Mouse (Mus musculus) v-Abl transformed pro-B cells (cell line): ENCODE results near the gene Sytl4.

Experiments
- in situ Hi-C, 2 experiments: fragments of 400-800 bp; cut with MboI; formaldehyde crosslinking; loops; one replicate each; pipeline ENCODE4 v1.15.1; 2025; ENCODE audit not compliant: unreplicated experiment in 2 of 2

The Sytl4 gene

GRCm38 (mm10) chrX:133981231-133982002, at the start of gene Sytl4:
TSS of gene Sytl4 (minus strand) at chrX:133981812.
- in situ Hi-C loops, result no loop called here

- in situ Hi-C loops, result no loop called here
These were observed 39.1 kb upstream of the Sytl4 start for GRCm38 (mm10) chrX:134020664-134021063.

GRCm38 (mm10) chrX:134019005-134019404, 37.4 kb upstream of the Sytl4 start:
- in situ Hi-C loops, result loop anchor here in 1 of 2 experiments (5.0 kb wide), 1 partner anchor 82 kb away; no protein-coding TSS in a partner anchor

GRCm38 (mm10) chrX:133995866-133996265, 14.3 kb upstream of the Sytl4 start:
- in situ Hi-C loops, result no loop called here

GRCm38 (mm10) chrX:133964615-133965014, 17.0 kb downstream of the Sytl4 start:
- in situ Hi-C loops, result no loop called here

- in situ Hi-C loops, result no loop called here
These were observed 21.0 kb downstream of the Sytl4 start for GRCm38 (mm10) chrX:133960617-133961016.

GRCm38 (mm10) chrX:133954661-133955060, 27.0 kb downstream of the Sytl4 start:
- in situ Hi-C loops, result no loop called here

GRCm38 (mm10) chrX:133947427-133947826, 34.2 kb downstream of the Sytl4 start:
- in situ Hi-C loops, result loop anchor here (5.0 to 25.0 kb wide), 6 partner anchors 370 to 990 kb away; partner anchors contain the start of gene Armcx1 (in 1 of the 2)

- in situ Hi-C loops, result loop anchor here in 1 of 2 experiments (5.0 to 25.0 kb wide), 3 partner anchors 78 to 998 kb away; partner anchors contain the start of gene Armcx1
These were observed 42.1 kb downstream of the Sytl4 start for GRCm38 (mm10) chrX:133939561-133939960.

GRCm38 (mm10) chrX:133936605-133937225, 44.9 kb downstream of the Sytl4 start:
- in situ Hi-C loops, result loop anchor here in 1 of 2 experiments (5.0 to 25.0 kb wide), 3 partner anchors 81 to 1001 kb away; partner anchors contain the start of gene Armcx1

- in situ Hi-C loops, result loop anchor here in 1 of 2 experiments (25.0 kb wide), 2 partner anchors 781 to 1006 kb away; partner anchors contain the start of gene Armcx1
These were observed 50.2 kb downstream of the Sytl4 start for GRCm38 (mm10) chrX:133931302-133932013.

- in situ Hi-C loops, result loop anchor here in 1 of 2 experiments (25.0 kb wide), 2 partner anchors 786 to 1011 kb away; partner anchors contain the start of gene Armcx1
These were observed 54.9 kb downstream of the Sytl4 start for GRCm38 (mm10) chrX:133926760-133927159.

- in situ Hi-C loops, result no loop called here
These were observed 60.4 kb downstream of the Sytl4 start for GRCm38 (mm10) chrX:133921187-133921586.

- in situ Hi-C loops, result no loop called here
These were observed 67.4 kb downstream of the Sytl4 start for GRCm38 (mm10) chrX:133914219-133914618.

- in situ Hi-C loops, result no loop called here
These were observed 68.6 kb downstream of the Sytl4 start for GRCm38 (mm10) chrX:133913006-133913405.

- in situ Hi-C loops, result no loop called here
These were observed 70.1 kb downstream of the Sytl4 start for GRCm38 (mm10) chrX:133911397-133912103.

- in situ Hi-C loops, result no loop called here
These were observed 73.4 kb downstream of the Sytl4 start, which contains the start of gene Srpx2 for GRCm38 (mm10) chrX:133908261-133908660. TSS of gene Srpx2 (plus strand) at chrX:133908426.

- in situ Hi-C loops, result no loop called here
These were observed 83.5 kb downstream of the Sytl4 start, which contains the start of gene Tspan6 for GRCm38 (mm10) chrX:133898014-133898542. TSS of gene Tspan6 (minus strand) at chrX:133898429.

- in situ Hi-C loops, result no loop called here
These were observed 93.5 kb downstream of the Sytl4 start for GRCm38 (mm10) chrX:133888111-133888510.

- in situ Hi-C loops, result no loop called here
These were observed 94.3 kb downstream of the Sytl4 start for GRCm38 (mm10) chrX:133887308-133887707.
